Mouse (Mus musculus) bone marrow, adult 2 months (tissue): ENCODE measurements around the gene Spag9. TPM values are rescaled to one million over a fixed set of nuclear protein-coding genes. Genes with fewer than 3 reads are reported as not detected.

Experiments
- H3K27ac ChIP-seq: fragments of 200-500 bp; 2 replicates; pipeline ENCODE4 v1.5.1; 2012; ENCODE audit warnings: low read depth, mild to moderate bottlenecking, control low read depth, inconsistent platforms, low read length; ENCODE audit not compliant: control insufficient read depth, poor library complexity, insufficient read depth
- H3K4me1 ChIP-seq: fragments of 200-500 bp; 2 replicates; pipeline ENCODE4 v1.6.1; 2011; ENCODE audit warnings: low read length; ENCODE audit not compliant: control insufficient read depth, insufficient read depth
- H3K4me3 ChIP-seq: fragments of 200-500 bp; replicated peaks from 2 replicates; pipeline ENCODE3; 2011; ENCODE audit warnings: mild to moderate bottlenecking, low read depth, low read length, control low read depth; ENCODE audit not compliant: control insufficient read depth
- CTCF ChIP-seq: fragments of 200-500 bp; IDR thresholded peaks from 2 replicates; pipeline ENCODE4 v1.5.1; 2011; ENCODE audit warnings: low read length, control low read depth; ENCODE audit not compliant: control insufficient read depth, insufficient read depth
- POLR2A ChIP-seq: fragments of 200-500 bp; IDR thresholded peaks from 2 replicates; pipeline ENCODE4 v1.6.1; 2011; ENCODE audit warnings: low read depth, mild to moderate bottlenecking, control low read depth, low read length, borderline replicate concordance; ENCODE audit not compliant: control insufficient read depth
- WGBS: fragments of 180-500 bp; shearing (Covaris S2); methylation state at CpG from one replicate; pipeline ENCODE4 v1.1.7; 2018; 5-methylcytosine and 5-hydroxymethylcytosine counted together
- polyA plus RNA-seq: library from polyadenylated mRNA; stranded (reverse); fragments of >200 nt; gene quantifications from 2 replicates; pipeline ENCODE4 v1.2.4, GENCODE M21; 2011; ENCODE audit warnings: low replicate concordance; ENCODE audit not compliant: missing spikeins, insufficient read depth, insufficient read length

Spag9 gene
- polyA plus RNA-seq, 1 experiment: 22.7 TPM

DNA sequence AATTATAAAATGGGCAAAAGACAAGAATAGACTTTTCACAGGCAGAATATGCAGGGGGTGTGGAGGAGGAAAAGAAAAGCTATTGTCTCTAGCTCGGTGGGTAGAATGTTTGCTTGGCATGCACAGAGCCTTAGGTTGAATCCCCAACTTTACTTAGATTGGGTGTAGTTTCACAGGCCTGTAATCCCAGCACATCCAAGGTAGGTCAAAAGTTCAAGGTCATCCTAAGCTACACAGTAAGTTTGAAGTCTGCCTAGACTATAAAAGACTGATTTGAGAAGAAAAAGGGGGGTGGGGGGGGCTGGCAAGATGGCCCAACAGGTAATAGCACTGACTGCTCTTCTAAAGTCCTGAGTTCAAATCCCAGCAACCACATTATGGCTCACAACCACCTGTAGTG, 26.1 kb upstream of the Spag9 start:
- Histone ChIP-seq H3K4me1 (no peaks in the 10 kb centered on the region; the same call in 1 of the 2 replicates), H3K4me3 (no peak overlapping the region), H3K27ac (no peak overlapping the region)
- TF ChIP-seq POLR2A: no peak
- no peak for TF ChIP-seq CTCF
- 87% methylated on average over 1 of the region's 1 CpGs for WGBS

- TF ChIP-seq POLR2A (no peak), CTCF (no peak)
- Histone ChIP-seq H3K27ac (no peak overlapping the region), H3K4me3 (no peak overlapping the region), H3K4me1 (no peaks in the 10 kb centered on the region; the same call in 1 of the 2 replicates)
- WGBS: 88% methylated on average over 5 of the region's 5 CpGs
These were observed 22.9 kb upstream of the Spag9 start for GRCm38 (mm10) chr11:93972951-93973350.

DNA sequence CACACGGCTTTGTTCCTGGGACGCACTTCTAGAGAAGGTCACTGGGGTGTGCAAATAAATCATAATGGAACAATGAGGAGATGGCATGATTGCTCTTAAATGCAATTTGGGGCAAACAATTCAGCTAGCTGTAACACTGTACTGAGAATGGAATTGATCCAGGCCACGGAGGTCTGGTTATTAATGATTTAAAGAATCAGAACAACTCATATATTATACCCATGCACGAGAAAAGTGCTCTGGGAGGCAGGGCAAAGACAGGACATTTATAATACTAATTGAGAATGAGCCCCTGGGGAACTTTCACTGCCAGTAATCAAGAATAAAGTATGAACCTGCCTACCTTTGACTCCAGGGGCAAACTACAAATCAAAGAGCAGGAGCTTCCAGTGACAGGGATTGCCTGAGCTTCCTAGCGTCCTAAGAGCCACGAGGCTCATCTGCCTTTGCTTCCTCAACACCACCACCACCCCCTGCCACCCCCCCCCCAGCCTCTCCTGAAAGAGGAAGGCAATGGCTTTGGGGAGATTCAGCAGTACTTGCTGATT, 16.3 kb upstream of the Spag9 start:
- no peak overlapping the region for H3K27ac ChIP-seq
- TF ChIP-seq POLR2A (no peak), CTCF (no peak)
- H3K4me3 ChIP-seq: no peak overlapping the region
- no peaks in the 10 kb centered on the region for H3K4me1 ChIP-seq
- WGBS: 61% methylated on average over 6 of the region's 6 CpGs

- 65% methylated on average over 3 of the region's 3 CpGs for WGBS
- TF ChIP-seq CTCF: no peak
- no peak for TF ChIP-seq POLR2A
These were observed 11.3 kb upstream of the Spag9 start for GRCm38 (mm10) chr11:93984619-93985018.

GRCm38 (mm10) chr11:93985265-93985664, 10.6 kb upstream of the Spag9 start:
- WGBS: 45% methylated on average over 5 of the region's 5 CpGs
- TF ChIP-seq POLR2A: no peak
- no peak overlapping the region for H3K4me3 ChIP-seq
- H3K4me1 ChIP-seq: no peaks in the 10 kb centered on the region; the same call in 1 of the 2 replicates
- no peak overlapping the region for H3K27ac ChIP-seq

More at GRCm38 (mm10) chr11:93984619-93985018, 11.3 kb upstream of the Spag9 start:
- no peak overlapping the region for H3K4me3 ChIP-seq
- no peak overlapping the region for H3K27ac ChIP-seq
- no peaks in the 10 kb centered on the region; the same call in 1 of the 2 replicates for H3K4me1 ChIP-seq

DNA sequence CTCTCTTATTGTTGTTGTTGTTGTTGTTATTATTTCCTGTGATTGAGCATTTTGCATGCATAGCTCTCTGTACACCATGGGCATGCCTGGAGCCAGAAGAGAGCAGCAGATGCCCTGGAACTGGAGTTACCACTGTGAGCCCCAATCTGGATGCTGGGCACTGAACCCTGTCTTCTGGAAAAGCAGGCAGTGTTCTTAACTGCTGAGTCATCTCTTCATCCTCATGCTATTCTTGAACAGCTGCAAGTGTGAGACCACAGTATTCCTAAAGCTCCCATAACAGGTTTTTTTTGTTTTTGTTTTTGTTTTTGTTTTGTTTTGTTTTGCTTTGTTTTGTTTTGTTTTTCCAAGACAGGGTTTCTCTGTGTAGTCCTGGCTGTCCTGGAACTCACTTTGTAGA, 9.6 kb upstream of the Spag9 start:
- Histone ChIP-seq H3K27ac (no peak overlapping the region), H3K4me1 (no peaks in the 10 kb centered on the region; the same call in 1 of the 2 replicates), H3K4me3 (no peak overlapping the region)
- TF ChIP-seq POLR2A (no peak), CTCF (no peak)

GRCm38 (mm10) chr11:93987026-93987425, 8.9 kb upstream of the Spag9 start:
- no peaks in the 10 kb centered on the region; the same call in 1 of the 2 replicates for H3K4me1 ChIP-seq
- no peak overlapping the region for H3K4me3 ChIP-seq
- TF ChIP-seq CTCF (no peak), POLR2A (no peak)
- no peak overlapping the region for H3K27ac ChIP-seq
- WGBS: 71% methylated on average over 4 of the region's 4 CpGs

- H3K4me1 ChIP-seq: no peaks in the 10 kb centered on the region; the same call in 1 of the 2 replicates
- H3K4me3 ChIP-seq: no peak overlapping the region
- no peak for TF ChIP-seq POLR2A
- TF ChIP-seq CTCF: no peak
- H3K27ac ChIP-seq: no peak overlapping the region; the same call in 1 of the 2 replicates
- 18% methylated on average over 8 of the region's 8 CpGs for WGBS
These were observed 8.1 kb upstream of the Spag9 start for GRCm38 (mm10) chr11:93987625-93988327.

- no peak overlapping the region; the same call in 1 of the 2 replicates for H3K27ac ChIP-seq
- 74% methylated on average over 12 of the region's 12 CpGs for WGBS
- no peak overlapping the region for H3K4me3 ChIP-seq
- H3K4me1 ChIP-seq: no peaks in the 10 kb centered on the region; the same call in 1 of the 2 replicates
- TF ChIP-seq CTCF (no peak), POLR2A (no peak)
These were observed 7.4 kb upstream of the Spag9 start for GRCm38 (mm10) chr11:93988328-93989062.
